Mouse (Mus musculus) splenic B cell, adult 2 months (primary cell): ENCODE results near the gene Aaas.

ENCODE experiments used
- DNase-seq: peaks from one replicate; pipeline ENCODE4 v3.0.0-alpha.2; 2011; ENCODE audit warnings: low read depth, low spot score
- H3K27me3 ChIP-seq: 2 replicates; pipeline ENCODE4 v1.6.1; 2012; ENCODE audit warnings: mild to moderate bottlenecking, low read length, moderate library complexity, mixed read lengths; ENCODE audit not compliant: control insufficient read depth, poor library complexity, insufficient read depth, severe bottlenecking
- H3K36me3 ChIP-seq: 2 replicates; pipeline ENCODE4 v1.6.1; 2012; ENCODE audit warnings: mild to moderate bottlenecking, low read length, moderate library complexity, mixed read lengths; ENCODE audit not compliant: control insufficient read depth, poor library complexity, insufficient read depth, severe bottlenecking

The Aaas gene

DNA sequence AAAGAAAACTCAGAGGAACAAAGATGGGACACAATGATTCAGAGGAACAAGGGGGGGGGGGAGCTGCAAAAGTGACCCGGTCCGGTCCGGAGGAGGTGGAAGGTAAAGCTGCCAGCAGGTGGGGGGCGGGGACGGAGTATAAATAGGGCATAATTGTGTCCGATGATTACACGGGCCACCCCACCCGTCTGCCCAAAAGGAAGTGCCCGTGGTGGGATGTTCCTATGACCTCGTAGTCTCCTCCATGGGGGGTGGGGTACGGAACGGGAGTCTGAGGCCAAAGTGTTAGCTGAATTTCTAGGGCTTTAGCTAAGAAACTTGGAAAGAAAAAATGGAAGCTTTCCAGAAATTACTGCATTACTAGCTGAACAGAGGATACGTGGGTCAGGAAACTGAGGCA lies 19.4 kb upstream of the Aaas start:
- Histone ChIP-seq H3K27me3 (no peaks in the 10 kb centered on the region; the same call in 1 of the 2 replicates), H3K36me3 (no peaks in the 10 kb centered on the region)
- DNase-seq: no peak

DNA sequence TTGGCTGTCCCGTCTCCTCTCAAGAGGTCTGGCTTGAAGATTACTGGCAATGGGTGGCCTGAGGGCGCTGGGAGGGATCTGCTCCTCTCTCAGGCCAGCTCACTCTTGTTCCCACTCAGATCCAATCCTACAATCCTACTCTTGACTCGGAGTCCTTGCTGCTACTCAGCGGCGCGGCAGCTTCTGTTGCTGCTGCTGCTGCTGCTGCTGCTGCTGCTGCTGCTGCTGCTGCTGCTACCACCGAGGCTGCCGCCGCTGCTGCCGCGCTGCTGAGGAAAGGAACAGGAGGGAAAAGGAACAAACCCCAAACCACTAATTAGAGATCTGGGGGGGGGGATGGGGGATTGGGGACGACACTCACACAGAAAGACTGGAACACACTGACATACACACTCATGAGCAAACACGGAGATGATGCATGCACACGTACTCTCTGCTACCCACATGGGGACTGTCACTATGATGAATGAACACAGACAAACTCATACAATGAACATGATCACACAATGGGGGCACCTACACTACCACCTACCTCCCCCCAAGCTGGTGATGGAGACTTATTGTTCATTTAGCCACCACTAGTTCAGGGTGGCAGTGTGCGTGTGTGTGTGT lies 16.3 kb upstream of the Aaas start, which contains the start of gene Sp7:
Sp7 (minus strand) TSS at position 450 of the 612 bp plus-strand sequence.
- DNase-seq: no peak
- Histone ChIP-seq H3K27me3 (no peaks in the 10 kb centered on the region; the same call in 1 of the 2 replicates), H3K36me3 (no peaks in the 10 kb centered on the region)

- no peaks in the 10 kb centered on the region; the same call in 1 of the 2 replicates for H3K27me3 ChIP-seq
- H3K36me3 ChIP-seq: no peaks in the 10 kb centered on the region
- no peak for DNase-seq
Measured at GRCm38 (mm10) chr15:102366238-102366637, 15.7 kb upstream of the Aaas start.

DNA sequence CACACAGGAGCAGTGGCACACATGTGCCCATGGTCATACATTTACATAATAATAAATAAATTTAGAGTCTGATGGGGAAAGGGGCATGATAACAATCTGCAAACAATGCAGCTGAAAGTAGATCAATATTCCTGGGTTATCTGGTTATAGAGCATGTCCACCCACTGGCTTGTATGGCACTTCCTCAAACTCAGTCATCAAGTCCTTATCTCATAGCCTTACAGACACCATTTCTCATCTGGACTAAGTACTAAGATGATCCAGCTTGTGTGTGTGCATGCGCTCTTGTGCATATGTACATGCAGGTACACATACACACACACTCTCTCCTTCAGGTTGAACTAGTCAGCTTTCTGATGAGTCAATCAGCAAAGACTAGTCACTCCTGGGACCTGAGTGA lies 14.1 kb upstream of the Aaas start:
- H3K36me3 ChIP-seq: no peaks in the 10 kb centered on the region
- DNase-seq: no peak

GRCm38 (mm10) chr15:102362648-102363047 lies 12.1 kb upstream of the Aaas start:
- Histone ChIP-seq H3K27me3 (no peaks in the 10 kb centered on the region; the same call in 1 of the 2 replicates), H3K36me3 (no peaks in the 10 kb centered on the region)
- no peak for DNase-seq

More for the DNA sequence above, 14.1 kb upstream of the Aaas start:
- H3K27me3 ChIP-seq: no peaks in the 10 kb centered on the region; the same call in 1 of the 2 replicates

GRCm38 (mm10) chr15:102358834-102359233 lies 8.3 kb upstream of the Aaas start:
- no peaks in the 10 kb centered on the region for H3K36me3 ChIP-seq
- H3K27me3 ChIP-seq: no peaks in the 10 kb centered on the region; the same call in 1 of the 2 replicates
- no peak for DNase-seq

DNA sequence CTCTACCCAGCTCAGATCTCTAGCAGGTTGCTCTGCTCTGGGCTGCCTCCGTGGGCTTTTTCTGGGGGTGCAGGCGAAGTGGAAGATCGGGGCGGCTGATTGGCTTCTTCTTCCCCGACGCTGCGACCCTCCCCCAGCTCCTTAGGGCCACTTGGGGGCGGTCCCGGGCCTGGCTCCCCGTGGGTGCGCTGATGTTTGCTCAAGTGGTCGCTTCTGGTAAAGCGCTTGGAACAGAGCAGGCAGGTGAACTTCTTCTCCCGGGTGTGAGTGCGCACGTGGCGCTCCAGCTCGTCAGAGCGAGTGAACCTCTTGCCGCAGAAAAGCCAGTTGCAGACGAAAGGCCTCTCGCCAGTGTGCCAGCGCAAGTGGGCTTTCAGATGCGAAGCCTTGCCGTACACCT lies 7.6 kb upstream of the Aaas start:
- Histone ChIP-seq H3K36me3 (no peaks in the 10 kb centered on the region), H3K27me3 (no peaks in the 10 kb centered on the region; the same call in 1 of the 2 replicates)
- DNase-seq: no peak

DNA sequence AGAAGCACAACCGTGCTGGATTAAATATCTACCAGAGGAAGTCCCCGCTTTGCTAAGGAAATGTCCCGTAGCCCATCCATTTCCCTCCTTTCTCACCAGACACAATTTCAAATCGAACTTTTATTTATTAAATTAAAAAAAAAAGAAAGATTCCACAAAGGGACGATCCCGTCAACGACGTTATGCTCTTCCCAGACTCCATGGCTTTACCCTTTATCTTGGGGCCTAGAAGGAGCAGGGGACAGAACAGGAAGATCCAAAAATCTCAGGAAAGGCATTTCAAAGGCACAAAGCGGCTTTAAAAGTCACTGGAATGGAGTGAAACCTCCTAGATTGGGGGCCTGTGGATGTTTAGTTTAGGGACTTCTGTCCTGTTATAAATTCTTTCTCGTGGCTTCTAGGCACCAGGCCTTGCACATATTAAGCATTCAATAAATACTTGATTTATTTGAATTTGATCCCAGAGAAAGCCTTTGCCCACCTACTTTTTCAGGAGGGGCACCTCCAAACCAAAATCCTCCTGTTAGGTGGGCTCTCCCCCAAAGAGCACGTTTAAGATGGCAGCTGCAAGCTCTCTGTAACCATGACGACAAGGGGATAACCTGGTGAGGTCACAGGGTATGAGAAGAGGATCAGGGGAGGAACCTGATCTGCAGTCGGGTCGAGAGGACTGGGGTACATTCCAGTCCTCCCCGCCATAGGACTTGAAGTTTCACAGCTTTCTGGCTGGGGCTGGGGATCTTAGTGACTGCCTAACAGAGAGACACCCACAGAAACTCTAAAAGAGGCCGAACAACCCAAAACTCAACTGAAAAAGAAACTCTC lies 6.1 kb upstream of the Aaas start:
- H3K27me3 ChIP-seq: no peaks in the 10 kb centered on the region
- no peaks in the 10 kb centered on the region for H3K36me3 ChIP-seq
- DNase-seq: no peak

DNA sequence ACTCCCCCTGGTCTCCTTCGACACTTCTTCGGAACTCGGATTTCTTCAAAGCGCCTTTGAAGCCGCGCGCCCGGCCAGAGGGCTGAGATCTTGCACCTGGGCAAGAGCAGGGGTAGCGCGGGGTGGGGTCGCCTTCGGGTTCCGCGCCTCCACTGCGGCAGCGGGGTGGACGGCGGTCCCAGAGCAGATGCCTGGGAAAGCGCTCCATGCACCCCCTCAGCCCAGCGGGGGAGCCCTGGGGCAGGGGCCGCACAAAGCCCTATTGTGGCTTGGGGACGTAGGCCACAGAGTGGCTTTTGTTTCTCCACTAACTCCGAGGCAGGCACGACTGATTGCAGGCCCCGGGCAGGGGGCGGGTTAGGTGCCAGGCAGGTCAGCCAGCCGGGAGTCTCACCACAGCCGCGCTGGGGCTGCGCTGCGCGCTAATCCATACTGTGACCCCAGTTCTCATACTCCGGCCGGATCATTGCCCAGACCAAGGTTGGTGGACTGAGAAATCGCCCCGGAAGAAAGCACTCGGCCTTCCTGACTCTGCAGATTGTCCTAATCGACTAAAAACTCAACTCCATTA lies 5.4 kb upstream of the Aaas start:
- DNase-seq: no peak
- H3K27me3 ChIP-seq: no peaks in the 10 kb centered on the region
- no peaks in the 10 kb centered on the region for H3K36me3 ChIP-seq

DNA sequence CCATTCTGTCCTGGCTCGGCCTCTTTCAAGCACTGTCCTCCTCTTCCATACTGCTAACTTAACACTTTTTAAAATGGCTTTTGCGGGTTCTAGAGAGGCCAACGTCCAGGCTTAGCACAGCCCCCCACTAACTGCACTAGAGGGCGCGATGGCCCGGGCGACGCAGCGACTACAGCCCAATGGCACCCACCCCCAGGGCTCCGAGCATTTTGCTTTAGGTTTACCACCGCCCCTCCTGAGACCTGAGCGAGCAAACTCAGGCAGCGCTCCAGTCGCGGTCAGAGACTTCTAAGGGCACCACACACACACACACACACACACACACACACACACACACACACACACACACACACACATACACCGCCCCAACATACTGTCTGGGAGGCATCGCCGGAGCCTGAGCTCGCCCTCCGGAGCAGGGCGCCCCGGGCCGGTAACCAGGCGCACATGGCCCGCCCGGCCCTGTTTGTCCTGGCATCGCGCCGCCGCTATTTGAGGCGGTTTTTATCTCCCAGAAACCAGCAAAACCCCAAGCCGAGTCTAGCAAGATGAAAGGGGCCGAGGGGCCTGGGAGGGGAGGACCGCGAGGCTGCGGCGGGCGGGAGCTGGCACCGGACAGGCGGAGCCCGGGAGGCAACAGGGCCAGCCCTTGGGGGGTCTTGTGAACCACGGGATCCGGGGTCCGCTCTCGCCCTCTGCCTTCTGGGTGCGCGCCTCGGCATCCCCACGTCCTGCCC lies 4.7 kb upstream of the Aaas start:
- Histone ChIP-seq H3K27me3 (no peaks in the 10 kb centered on the region), H3K36me3 (no peaks in the 10 kb centered on the region)

GRCm38 (mm10) chr15:102353986-102354385 lies 3.4 kb upstream of the Aaas start:
- Histone ChIP-seq H3K27me3 (no peaks in the 10 kb centered on the region), H3K36me3 (no peaks in the 10 kb centered on the region)
- DNase-seq: no peak

More for the DNA sequence above, 4.7 kb upstream of the Aaas start:
- DNase-seq: peak; percentile 30

DNA sequence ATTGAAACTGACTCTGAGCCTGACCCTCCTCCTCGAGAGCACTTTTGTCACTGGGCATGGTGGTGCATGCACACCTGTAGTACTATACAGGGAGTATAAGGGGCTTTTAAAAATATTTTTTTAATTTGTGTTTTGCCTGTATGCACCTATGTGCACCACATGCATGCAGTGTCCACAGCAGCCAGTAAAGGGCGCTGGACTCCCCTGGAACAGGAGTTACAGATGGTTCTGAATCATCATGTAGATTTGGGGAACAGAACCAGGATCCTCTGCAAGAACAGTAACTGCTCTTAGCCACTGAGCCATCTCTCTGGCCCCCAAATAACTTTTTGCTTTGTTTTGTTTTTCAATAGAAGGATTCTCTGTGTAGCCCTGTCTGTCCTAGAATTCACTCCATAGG lies 1.6 kb upstream of the Aaas start:
- peak; percentile 22 for DNase-seq
- no peaks in the 10 kb centered on the region; the same call in 1 of the 2 replicates for H3K36me3 ChIP-seq
- H3K27me3 ChIP-seq: no peaks in the 10 kb centered on the region

DNA sequence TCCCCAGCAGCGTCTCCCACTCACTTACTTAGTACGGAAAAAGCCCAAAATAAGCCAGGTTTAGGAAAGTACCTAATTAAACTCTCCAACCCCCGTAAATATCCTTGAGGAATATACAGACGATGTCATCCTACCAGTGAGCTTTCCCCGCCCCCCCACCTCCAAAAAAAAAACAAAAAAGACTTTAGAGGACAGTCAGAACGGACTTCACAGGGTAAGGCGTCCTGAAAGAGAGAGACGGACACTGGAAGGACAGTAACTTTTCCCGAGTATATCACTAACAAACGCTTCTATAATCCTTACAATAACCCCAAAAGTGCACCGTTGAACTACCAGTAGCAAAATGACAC lies 346 bp upstream of the Aaas start:
- DNase-seq: no peak
- Histone ChIP-seq H3K27me3 (no peaks in the 10 kb centered on the region), H3K36me3 (peaks cover 2% of the 10 kb centered on the region)

DNA sequence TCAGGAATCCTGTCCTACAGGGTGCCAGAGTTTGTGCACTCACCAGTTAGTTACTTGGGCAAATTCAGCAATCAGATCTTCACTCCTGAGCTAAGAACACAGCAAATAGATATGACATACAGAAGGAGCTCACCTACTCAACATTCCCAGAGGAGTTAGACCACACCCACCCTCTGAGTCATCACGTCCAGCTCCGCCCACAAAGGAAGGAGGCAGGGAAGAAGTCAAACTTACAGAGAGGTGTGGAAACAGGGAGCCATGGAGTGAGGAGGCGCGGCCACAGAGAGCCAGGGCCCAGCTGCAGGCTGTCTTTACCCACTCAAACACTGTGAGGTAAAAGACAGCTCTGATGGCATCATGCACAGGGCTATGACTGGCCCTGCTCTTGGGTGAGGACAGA lies 4.1 kb downstream of the Aaas start:
- Histone ChIP-seq H3K36me3 (peaks cover 4% of the 10 kb centered on the region), H3K27me3 (no peaks in the 10 kb centered on the region)
- no peak for DNase-seq
